Mouse (Mus musculus): ENCODE measurements around the gene Eml3. TPM values are rescaled to one million over a fixed set of nuclear protein-coding genes. Genes with fewer than 3 reads are reported as not detected.
"Not testable (repeated sequence)": the region's sequence is repeated elsewhere in the genome, so short reads cannot be mapped to it uniquely, and the experiment has no call there.

The Eml3 gene
- total RNA-seq (2021), result 10 to 100 TPM in 1 of 2 experiments, 1 to 10 TPM in 1; 9.8 to 10.4 TPM
- long read RNA-seq, partial matches to known transcripts, result 2 of 7 reads
- long read RNA-seq, other reads (novel, unspliced or antisense), result 1 of 7 reads

DNA sequence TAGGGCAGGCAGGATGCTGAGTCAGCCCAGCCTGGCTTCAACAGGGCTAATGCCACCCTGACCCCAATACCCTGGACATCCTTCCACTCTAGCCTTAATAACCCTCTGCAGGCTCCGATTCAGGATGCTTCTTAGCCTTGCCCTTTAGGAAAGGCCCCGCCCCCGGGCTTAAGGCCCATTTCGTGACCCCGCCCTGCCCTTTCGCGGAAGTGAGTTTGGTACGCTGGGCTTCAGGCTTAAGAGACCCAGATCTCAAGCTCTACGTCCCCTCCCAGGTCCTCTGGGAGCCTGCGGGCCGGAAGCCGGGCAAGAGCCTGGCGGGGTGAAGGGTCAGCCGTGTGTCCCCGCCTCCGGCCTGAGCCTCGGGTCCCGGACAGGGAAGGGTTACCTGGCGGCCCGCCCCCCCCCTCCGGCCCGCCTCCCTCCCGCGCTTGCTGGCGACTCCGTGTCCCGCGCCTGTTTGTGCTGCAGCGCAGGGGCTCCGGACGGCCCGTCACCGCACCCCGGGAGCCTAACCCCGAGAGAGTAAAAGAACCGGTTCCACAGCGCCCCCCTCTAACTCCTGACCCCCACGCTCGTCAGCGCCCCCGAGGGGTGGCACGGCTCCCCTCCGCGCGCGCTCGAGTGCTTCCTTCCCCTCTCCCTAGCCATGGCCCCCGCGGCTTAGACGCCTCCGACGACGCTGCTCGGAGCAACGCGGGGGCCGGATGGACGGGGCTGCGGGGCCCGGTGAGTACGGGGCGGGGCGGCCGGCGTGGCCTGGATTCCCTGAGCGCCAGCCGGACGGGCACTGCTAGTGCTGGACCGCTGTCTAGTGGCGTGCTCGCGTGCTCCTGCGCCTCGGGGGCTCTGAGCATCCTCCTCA is at the start of gene Eml3, which contains the start of gene Rom1:
TSS of gene Eml3 (plus strand) at position 329 of the 865 bp plus-strand sequence.
TSS of gene Rom1 (minus strand) at position 133 of the 865 bp plus-strand sequence.
- DNase-seq (ENCODE audit: low spot score in 2 of 2), result peak in 1 of 2 experiments; percentile 60

GRCm38 (mm10) chr19:8880311-8881033 is 48.9 kb upstream of the Eml3 start, which contains the start of gene Uqcc3:
Uqcc3 (minus strand) TSS chr19:8880923.
- peak; percentile 83 to 92 for DNase-seq (ENCODE audit: low spot score in 2 of 2)

- no peak for DNase-seq (ENCODE audit: low spot score in 2 of 2)
These were observed 48.3 kb upstream of the Eml3 start for GRCm38 (mm10) chr19:8881034-8881392.

- no peak for DNase-seq (ENCODE audit: low spot score in 2 of 2)
These were observed 45.7 kb upstream of the Eml3 start, which contains the start of the genes Lbhd1 and Gm49403 for GRCm38 (mm10) chr19:8883616-8884015. Lbhd1 (plus strand) TSS chr19:8883732. Gm49403 (plus strand) TSS chr19:8883930.

GRCm38 (mm10) chr19:8886916-8887584 is 42.3 kb upstream of the Eml3 start:
- no peak for DNase-seq (ENCODE audit: low spot score in 2 of 2)

- DNase-seq (ENCODE audit: low spot score in 2 of 2), result no peak
These were observed 41.5 kb upstream of the Eml3 start for GRCm38 (mm10) chr19:8887585-8888463.

DNA sequence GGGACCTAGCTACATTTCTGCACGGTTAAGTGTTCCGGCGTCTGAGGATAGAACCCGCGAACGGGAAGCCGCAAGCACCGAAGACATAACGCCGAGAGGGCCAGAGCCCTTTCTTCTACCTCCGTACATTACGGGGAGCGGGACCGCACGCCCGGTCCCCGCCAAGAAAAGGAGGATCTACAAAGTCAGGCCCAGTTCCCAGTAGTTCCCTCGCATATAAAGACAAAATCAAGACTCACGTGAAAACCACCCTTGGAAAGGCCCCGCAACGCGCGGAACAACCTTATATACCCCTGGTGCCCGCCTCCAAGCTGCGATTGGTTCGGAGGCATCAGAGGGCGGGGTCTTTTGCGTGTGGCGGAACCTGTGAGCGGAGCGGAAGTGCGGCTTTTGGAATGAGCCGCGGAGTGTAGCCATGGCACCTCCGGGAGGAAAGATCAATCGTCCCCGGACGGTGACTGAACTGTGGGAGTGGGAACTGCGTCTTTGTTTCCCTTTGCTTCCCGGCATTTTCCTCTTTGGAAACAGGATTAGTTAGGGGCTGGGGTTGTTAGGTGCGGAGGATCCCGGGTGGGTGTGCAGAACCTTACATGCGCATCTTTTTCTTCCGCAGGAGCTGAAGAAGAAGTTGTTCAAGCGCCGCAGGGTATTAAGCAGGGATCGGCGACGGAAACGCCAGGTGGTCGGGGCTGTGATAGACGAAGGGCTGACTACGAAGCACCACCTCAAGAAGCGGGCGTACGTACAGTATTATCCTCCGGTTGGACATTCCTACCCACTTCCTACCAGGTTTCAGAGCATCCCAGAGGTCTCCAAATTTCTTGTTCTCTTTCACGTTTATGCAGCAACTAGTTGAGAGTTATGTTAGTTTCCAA is 40.6 kb upstream of the Eml3 start, which contains the start of the genes 1810009A15Rik and Gm49416:
TSS of gene 1810009A15Rik (plus strand) at position 343 of the 875 bp plus-strand sequence.
TSS of gene Gm49416 (plus strand) at position 416 of the 875 bp plus-strand sequence.
- DNase-seq (ENCODE audit: low spot score in 2 of 2), result peak; percentile 90 to 95

DNA sequence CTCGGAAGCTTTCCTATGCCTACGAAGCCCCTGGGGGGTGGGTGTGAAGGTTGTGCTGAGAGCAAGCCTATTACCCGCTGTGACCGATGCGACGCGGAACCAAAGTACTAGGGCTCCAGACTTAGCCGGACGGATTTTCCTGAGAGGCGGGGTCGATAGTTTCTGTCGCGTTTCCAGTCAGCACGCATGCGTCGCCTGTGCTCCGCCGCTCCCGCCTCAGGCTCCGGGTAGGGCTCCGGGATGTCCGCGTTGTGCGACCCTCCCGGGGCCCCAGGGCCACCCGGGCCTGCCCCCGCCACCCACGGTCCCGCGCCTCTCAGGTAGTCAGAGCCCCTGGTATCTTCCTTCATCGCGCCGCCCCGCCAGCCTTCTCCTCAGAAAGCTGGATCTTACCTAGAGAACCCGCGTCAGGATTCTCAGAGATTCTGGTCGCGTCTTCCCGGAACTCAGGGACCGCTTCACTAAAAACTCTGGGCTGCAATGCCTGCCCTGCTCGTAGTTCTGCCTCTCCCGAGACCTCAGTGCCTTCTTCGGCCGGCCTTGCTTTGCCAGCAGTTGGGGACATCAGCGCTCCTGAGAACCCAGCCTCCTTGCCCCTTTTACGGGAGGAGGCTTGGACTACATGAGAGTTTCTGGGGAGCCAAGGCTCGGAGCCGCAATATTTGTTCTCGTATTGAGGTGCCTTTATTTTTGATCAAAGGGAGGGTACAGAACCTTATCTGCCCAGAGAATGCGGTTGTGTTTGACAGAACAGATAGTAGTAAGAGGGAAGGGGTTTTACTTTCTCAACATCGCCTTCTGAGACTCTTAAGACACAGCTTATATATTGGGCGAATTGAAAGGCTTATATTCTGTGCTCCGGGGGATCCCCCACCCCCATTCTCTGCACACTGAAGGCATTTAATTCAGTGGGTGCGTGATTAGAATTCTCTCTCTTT is 36.3 kb upstream of the Eml3 start, which contains the start of gene Ints5:
TSS of gene Ints5 (plus strand) at position 177 of the 938 bp plus-strand sequence.
- DNase-seq (ENCODE audit: low spot score in 2 of 2), result peak; percentile 85 to 90

- DNase-seq (ENCODE audit: low spot score in 2 of 2), result no peak
These were observed 33.9 kb upstream of the Eml3 start for GRCm38 (mm10) chr19:8895397-8895960.

DNA sequence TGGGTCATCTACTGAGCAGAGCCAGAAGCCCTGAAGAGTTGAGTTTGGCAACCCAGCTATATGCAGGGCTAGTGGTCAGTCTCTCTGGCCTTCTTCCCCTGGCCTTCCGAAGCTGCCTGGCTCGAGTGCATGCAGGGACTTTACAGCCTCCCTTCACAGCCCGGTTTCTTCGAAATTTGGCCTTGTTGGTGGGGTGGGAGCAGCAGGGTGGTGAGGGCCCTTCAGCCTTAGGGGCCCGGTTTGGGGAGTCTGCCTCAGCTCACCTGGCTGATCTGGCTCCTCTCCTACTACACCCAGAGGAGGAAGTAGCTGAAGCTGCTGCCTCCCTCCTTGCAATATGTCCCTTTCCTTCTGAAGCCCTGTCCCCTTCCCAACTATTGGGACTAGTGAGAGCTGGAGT is 33.1 kb upstream of the Eml3 start:
- not testable (repeated sequence) for DNase-seq (ENCODE audit: low spot score in 2 of 2)

GRCm38 (mm10) chr19:8897211-8897864 is 32.0 kb upstream of the Eml3 start:
- peak in 1 of 2 experiments; percentile 21 for DNase-seq (ENCODE audit: low spot score in 2 of 2)

DNA sequence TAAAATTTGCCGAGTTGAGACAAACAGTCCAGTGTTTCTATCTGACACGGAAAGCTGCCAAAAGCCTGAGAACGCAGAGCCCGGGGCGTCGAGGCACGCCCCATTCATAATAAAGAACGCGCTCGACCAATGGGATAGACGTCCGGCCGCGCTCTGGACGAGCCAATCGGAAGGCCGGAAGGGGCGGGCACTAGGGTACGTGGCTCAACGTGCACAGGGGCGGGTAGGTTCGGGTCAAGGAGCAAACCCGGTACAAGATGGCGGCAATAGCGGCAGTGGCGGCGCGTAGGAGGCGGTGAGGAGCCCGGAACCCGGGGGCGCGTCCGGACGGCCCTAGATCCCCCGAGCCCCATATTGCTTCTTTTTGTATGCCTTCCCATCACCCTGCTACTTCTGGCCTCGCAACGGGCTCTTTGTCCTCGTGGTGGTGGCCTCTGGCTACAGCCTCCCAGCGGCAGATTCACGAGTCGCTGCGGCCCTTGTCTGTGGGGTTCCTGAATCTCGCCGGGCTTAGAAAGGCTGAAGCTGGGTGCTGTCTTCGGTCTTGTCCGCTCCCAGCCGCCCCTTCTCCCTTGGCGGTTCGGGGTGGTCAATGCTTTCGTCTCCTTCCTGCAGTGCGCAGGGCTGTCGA is 31.4 kb upstream of the Eml3 start, which contains the start of gene Ganab:
TSS of gene Ganab (plus strand) at position 207 of the 631 bp plus-strand sequence.
- DNase-seq (ENCODE audit: low spot score in 2 of 2), result peak; percentile 94 to 98

DNA sequence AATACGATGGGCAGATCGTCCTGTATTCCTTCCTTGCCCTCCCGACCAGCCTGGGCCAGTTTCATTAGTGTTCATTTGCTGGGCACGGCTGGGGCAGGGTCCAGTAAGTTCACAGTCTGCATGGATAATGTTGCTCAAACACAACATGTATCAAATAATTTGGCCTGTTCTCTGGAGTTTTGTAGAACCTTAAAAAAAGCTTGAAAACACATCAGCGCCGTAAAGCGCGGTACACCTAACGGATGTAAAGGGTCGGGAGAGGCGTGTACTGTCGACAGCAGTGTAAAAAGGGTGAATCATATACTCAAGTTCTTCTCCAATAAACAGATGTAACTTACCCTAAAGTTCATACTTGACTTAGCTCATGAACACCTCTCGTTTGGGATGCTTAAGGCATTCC is 30.8 kb upstream of the Eml3 start:
- no peak for DNase-seq (ENCODE audit: low spot score in 2 of 2)

DNA sequence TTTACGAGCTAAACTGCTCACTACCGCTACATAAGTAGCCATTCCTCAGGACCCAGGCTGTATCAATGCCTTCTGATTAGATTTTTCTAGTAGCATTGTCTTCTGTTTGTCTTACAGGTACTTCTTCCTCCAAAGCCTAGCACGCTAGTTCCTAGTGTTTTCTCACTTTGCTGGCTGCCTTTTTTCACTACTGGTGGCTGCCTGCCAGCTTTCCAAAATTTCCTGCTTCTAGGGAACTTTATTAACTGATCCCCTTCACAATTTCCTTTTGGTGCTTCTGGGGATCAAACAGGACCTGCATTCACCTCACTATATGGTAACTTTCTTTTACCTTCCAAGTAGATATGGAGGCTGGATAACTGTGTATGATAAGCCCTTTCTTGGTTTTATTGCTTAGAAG is 30.3 kb upstream of the Eml3 start:
- no peak for DNase-seq (ENCODE audit: low spot score in 2 of 2)

DNA sequence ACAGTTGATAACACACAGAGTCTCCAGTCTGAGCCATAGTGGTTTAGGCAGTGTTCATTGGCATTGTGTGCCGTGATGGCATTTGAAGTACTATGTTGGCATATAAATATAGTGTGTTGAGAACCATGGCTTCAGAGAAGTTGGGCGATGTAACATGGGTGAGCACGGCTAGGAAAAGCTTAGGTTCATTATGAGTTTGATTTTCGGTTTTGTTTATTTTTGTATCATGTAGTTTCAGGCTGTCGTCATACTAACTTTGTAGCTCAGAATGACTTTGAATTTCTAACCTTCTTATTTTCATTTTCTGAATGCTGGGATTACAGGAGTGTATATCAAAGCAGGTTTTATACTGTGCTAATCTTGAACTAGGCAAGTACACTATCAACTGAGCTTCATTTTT is 25.9 kb upstream of the Eml3 start:
- DNase-seq (ENCODE audit: low spot score in 2 of 2), result no peak

DNA sequence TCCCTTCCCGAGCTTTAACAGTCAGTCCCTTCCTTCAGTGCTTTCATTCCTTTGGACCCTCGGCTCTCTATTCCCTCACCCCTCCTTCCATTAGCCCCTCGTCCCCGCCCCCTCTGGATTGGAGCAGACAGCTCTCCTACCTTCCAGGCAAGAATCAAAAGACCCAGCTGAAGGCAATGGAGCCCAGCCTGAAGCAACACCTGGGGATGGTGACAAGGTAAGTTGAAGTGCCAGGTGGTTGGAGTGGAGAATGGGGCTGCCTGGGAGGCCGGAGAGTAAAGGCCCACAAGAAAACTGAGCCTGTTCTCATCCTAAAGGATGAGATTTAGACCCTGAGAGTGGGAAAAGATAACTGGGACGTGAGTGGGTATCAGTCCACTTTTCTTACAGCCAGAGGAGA is 20.8 kb upstream of the Eml3 start:
- no peak for DNase-seq (ENCODE audit: low spot score in 2 of 2)

All from layer of hippocampus, adult 18-20 months (tissue).